Mouse (Mus musculus): Measurements from ENCODE around the gene Tbc1d9b.

DNA sequence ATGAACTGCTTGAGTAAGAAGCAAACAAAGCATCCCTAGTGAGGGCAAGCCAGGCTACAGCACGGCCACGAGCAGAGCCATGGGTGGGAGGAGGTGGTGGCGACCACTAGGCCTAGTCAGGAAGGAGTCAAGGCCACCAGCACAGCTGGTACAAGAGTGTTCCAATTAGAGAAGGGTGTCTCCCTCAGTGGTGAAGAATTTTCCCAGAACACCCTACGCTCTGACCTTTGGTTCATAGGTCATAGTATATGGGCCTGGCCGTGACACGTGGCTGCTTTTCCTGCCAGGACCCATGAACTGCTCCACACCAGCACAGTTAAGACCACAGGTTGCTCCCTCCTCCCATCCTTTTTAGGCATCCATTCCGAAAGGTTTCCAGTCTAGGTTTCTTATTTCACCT lies 8.4 kb downstream of the Tbc1d9b start:
- TF ChIP-seq CTCF (IDR thresholded peaks at IDR 0.05; ENCODE audit: control insufficient read depth, insufficient read depth, insufficient replicate concordance, low read depth, low read length), result no peak
- TF ChIP-seq POLR2A (IDR thresholded peaks at IDR 0.05; ENCODE audit: control insufficient read depth, low read depth, low read length), result no peak
